In the genomic region with DNA sequence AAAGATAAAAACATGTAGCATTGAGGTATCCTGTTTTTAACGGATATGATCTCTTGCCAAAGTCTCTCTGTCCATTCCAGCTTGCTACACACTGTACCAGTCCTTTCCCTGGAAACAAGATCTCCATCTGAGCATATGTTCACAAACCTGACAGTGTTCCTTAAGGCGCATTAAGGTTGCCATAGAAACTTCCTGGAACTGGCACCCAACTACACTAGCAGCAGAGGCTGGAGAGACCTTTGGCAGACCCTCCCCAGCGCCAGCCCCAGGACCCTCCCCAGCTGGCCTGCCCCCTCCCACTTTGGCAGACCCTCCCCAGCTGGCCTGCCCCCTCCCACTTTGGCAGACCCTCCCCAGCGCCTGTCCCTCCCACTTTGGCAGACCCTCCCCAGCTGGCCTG, we compare ENCODE assay signal across 12 mouse cellular contexts. TPM values are rescaled to one million over a fixed set of nuclear protein-coding genes. Genes with fewer than 3 reads are reported as not detected.
DNase-seq lines count a peak whose midpoint lies in the region; ATAC-seq lines count a peak whose summit lies in the region.
"Had no signal": no experiment of that assay in that cellular context is flagged by ENCODE, and none has a peak within 500 bp of the region (broad histone marks: within the 10 kb centered on the region; RNA-seq: fewer than 3 reads in every experiment).

No protein-coding gene starts in this region.

- 56% methylated on average over 3 of the region's 4 CpGs for WGBS in embryonic facial prominence, embryonic 13.5 days
- WGBS in limb, embryonic 15.5 days, result 47% methylated on average over 3 of the region's 4 CpGs
- WGBS in heart, embryonic 12.5 days, result 71% methylated on average over 3 of the region's 4 CpGs

- no peaks in the 10 kb centered on the region for H3K27me3 ChIP-seq in embryonic facial prominence, embryonic 13.5 days
- no peaks in the 10 kb centered on the region for H3K27me3 ChIP-seq in limb, embryonic 15.5 days
- no peaks in the 10 kb centered on the region for H3K27me3 ChIP-seq in heart, embryonic 12.5 days (replicated peaks)
- H3K27me3 ChIP-seq: kidney, embryonic 15.5 days had no signal

- no peak overlapping the region for H3K9ac ChIP-seq in embryonic facial prominence, embryonic 13.5 days
- H3K9ac ChIP-seq in limb, embryonic 15.5 days, result no peak overlapping the region
- no peak overlapping the region for H3K9ac ChIP-seq in heart, embryonic 12.5 days
- H3K9ac ChIP-seq: kidney, embryonic 15.5 days had no signal

- no peak overlapping the region for H3K4me2 ChIP-seq in embryonic facial prominence, embryonic 13.5 days
- no peak overlapping the region for H3K4me2 ChIP-seq in limb, embryonic 15.5 days
- H3K4me2 ChIP-seq in heart, embryonic 12.5 days, result no peak overlapping the region

- peak; percentile 47 to 62 for DNase-seq in left cerebral cortex, postnatal 14 days (ENCODE audit: low spot score in 2 of 2)
- no peak for DNase-seq in left cerebral cortex, postnatal 36 days (ENCODE audit: low spot score in 2 of 2)
- DNase-seq in R1 (ENCODE audit: low read depth, low spot score), result peak; percentile 54
- no peak for DNase-seq in layer of hippocampus, postnatal 36 days
- DNase-seq: gastrocnemius, postnatal 36 days; thymus, postnatal 25 days had no signal

- ATAC-seq in embryonic facial prominence, embryonic 13.5 days (ENCODE audit: insufficient number of reproducible peaks, insufficient read depth, low FRiP score, low TSS enrichment, low read depth), result peak; percentile 68; the same call in 1 of the 2 replicates
- 0 out of 2 replicates have a peak, but pooled peaks have one; percentile 71 for ATAC-seq in limb, embryonic 15.5 days (ENCODE audit: insufficient number of reproducible peaks, low FRiP score, low TSS enrichment, low read depth)
- ATAC-seq in heart, embryonic 12.5 days (ENCODE audit: insufficient number of reproducible peaks, low FRiP score), result no peak

- intact Hi-C loops in left cerebral cortex, postnatal 14 days (cut with DNase I), result no loop called here
- intact Hi-C loops in left cerebral cortex, postnatal 36 days (cut with DNase I), result no loop called here

- no peaks in the 10 kb centered on the region for H3K9me3 ChIP-seq in embryonic facial prominence, embryonic 13.5 days
- no peaks in the 10 kb centered on the region for H3K9me3 ChIP-seq in limb, embryonic 15.5 days
- H3K9me3 ChIP-seq in heart, embryonic 12.5 days (replicated peaks), result peaks cover under 1% of the 10 kb centered on the region
- H3K9me3 ChIP-seq: kidney, embryonic 15.5 days had no signal

- no peak overlapping the region for H3K4me3 ChIP-seq in embryonic facial prominence, embryonic 13.5 days
- H3K4me3 ChIP-seq in limb, embryonic 15.5 days, result no peak overlapping the region
- no peak overlapping the region for H3K4me3 ChIP-seq in heart, embryonic 12.5 days
- H3K4me3 ChIP-seq: erythroblast, embryonic 14.5 days; kidney, embryonic 15.5 days had no signal

- no peaks in the 10 kb centered on the region for H3K36me3 ChIP-seq in embryonic facial prominence, embryonic 13.5 days
- no peaks in the 10 kb centered on the region for H3K36me3 ChIP-seq in limb, embryonic 15.5 days
- no peaks in the 10 kb centered on the region for H3K36me3 ChIP-seq in heart, embryonic 12.5 days
- H3K36me3 ChIP-seq: kidney, embryonic 15.5 days had no signal

- H3K4me1 ChIP-seq in embryonic facial prominence, embryonic 13.5 days, result peaks cover 37% of the 10 kb centered on the region
- peaks cover 45% of the 10 kb centered on the region for H3K4me1 ChIP-seq in limb, embryonic 15.5 days
- peaks cover 40% of the 10 kb centered on the region for H3K4me1 ChIP-seq in heart, embryonic 12.5 days (replicated peaks)

- no peak overlapping the region for H3K27ac ChIP-seq in embryonic facial prominence, embryonic 13.5 days
- peak overlapping the region; percentile 54 for H3K27ac ChIP-seq in limb, embryonic 15.5 days
- H3K27ac ChIP-seq in heart, embryonic 12.5 days (ENCODE audit: poor library complexity, severe bottlenecking), result no peak overlapping the region

RNA-seq across cellular contexts. Expression of a gene that starts 36.5 kb away (rescaled TPM):
- 1 to 10 TPM; 3.6 to 3.7 TPM for total RNA-seq in left cerebral cortex, postnatal 14 days (2021)
- 1 to 10 TPM; 2.9 to 4.0 TPM for total RNA-seq in left cerebral cortex, postnatal 36 days (2021)
- 2.8 and 3.2 TPM in 2 replicates for polyA plus RNA-seq in embryonic facial prominence, embryonic 13.5 days (2015; fragmentation: Nextera tagmentation; extraction: Ambion mirVana)
- polyA plus RNA-seq in limb, embryonic 15.5 days (2015; fragmentation: Nextera tagmentation; extraction: Ambion mirVana), result 2.7 and 3.9 TPM in 2 replicates
- 9.6 and 10.5 TPM in 2 replicates for polyA plus RNA-seq in heart, embryonic 12.5 days (2016; fragmentation: Nextera tagmentation; extraction: Ambion mirVana)
- 1 to 10 TPM; 2.4 to 2.9 TPM for total RNA-seq in layer of hippocampus, postnatal 36 days (2021)
- total RNA-seq: CH12.LX had no signal
- polyA plus RNA-seq: erythroblast, embryonic 14.5 days had no signal

RNA-seq across cellular contexts. Expression of a gene that starts 45.3 kb away (rescaled TPM):
- 1 to 10 TPM; 3.6 to 4.7 TPM for total RNA-seq in left cerebral cortex, postnatal 14 days (2021)
- 1 to 10 TPM; 3.7 to 4.8 TPM for total RNA-seq in left cerebral cortex, postnatal 36 days (2021)
- 0.83 and 1.6 TPM in 2 replicates for polyA plus RNA-seq in embryonic facial prominence, embryonic 13.5 days (2015; fragmentation: Nextera tagmentation; extraction: Ambion mirVana)
- polyA plus RNA-seq in limb, embryonic 15.5 days (2015; fragmentation: Nextera tagmentation; extraction: Ambion mirVana), result 2.9 and 3.0 TPM in 2 replicates
- polyA plus RNA-seq in heart, embryonic 12.5 days (2016; fragmentation: Nextera tagmentation; extraction: Ambion mirVana), result 0.47 and 0.59 TPM in 2 replicates
- total RNA-seq in layer of hippocampus, postnatal 36 days (2021), result 1 to 10 TPM; 6.3 to 7.7 TPM

Comparison
In these comparisons a context has a peak if more than half of its experiments do, and no peak if none do; other contexts are left out.
1. DNase-seq: peak in left cerebral cortex, postnatal 14 days (2 of 2) and R1 (single experiment); none in left cerebral cortex, postnatal 36 days (0 of 2) and layer of hippocampus, postnatal 36 days (0 of 2).